13 mouse cellular contexts compared by ENCODE assay signal in the genomic region with DNA sequence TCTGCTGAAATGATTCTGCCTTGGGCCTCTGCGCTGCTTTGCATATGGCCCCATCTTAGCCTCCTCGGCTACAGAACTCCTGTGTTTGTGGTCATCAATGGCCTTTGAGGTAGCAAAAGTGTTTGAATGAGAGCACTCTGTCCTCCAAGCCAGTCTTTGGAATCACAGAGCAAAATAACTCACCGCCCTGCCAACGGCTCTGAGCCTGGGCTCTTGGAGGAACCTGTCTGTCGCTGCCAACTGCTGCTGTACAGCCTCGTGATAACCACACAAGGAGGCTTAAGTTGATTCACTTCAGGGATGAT. TPM values are rescaled to one million over a fixed set of nuclear protein-coding genes. Genes with fewer than 3 reads are reported as not detected.
DNase-seq lines count a peak whose midpoint lies in the region; ATAC-seq lines count a peak whose summit lies in the region.
"Had no signal": no experiment of that assay in that cellular context is flagged by ENCODE, and none has a peak within 500 bp of the region (broad histone marks: within the 10 kb centered on the region; RNA-seq: fewer than 3 reads in every experiment).

No protein-coding gene starts in this region.

- ATAC-seq in intestine, embryonic 15.5 days, result no peak
- no peak for ATAC-seq in frontal cortex, adult (ENCODE audit: low TSS enrichment)

- H3K27me3 ChIP-seq in intestine, embryonic 15.5 days (replicated peaks), result no peaks in the 10 kb centered on the region

- H3K9ac ChIP-seq in intestine, embryonic 15.5 days, result no peak overlapping the region
- H3K9ac ChIP-seq: hindbrain, embryonic 14.5 days; limb, embryonic 12.5 days had no signal

- H3K9me3 ChIP-seq in intestine, embryonic 15.5 days, result no peaks in the 10 kb centered on the region
- H3K9me3 ChIP-seq: limb, embryonic 12.5 days had no signal

- peak; percentile 94 for DNase-seq in heart, adult 11 months
- DNase-seq in heart, postnatal 25 days (ENCODE audit: low spot score), result no peak
- DNase-seq in lung, adult 18-20 months, result peak; percentile 54 to 71
- no peak for DNase-seq in lung, postnatal 14 days
- peak; percentile 39 to 49 for DNase-seq in cerebellum, postnatal 10 days
- peak; percentile 62 for DNase-seq in lung, postnatal 36 days
- DNase-seq: gastrocnemius, postnatal 14 days; kidney, adult 9 months had no signal

- intact Hi-C loops in heart, postnatal 25 days (cut with DNase I), result no loop called here

- 70% methylated on average over 6 of the region's 6 CpGs for WGBS in intestine, embryonic 15.5 days

- H3K36me3 ChIP-seq in intestine, embryonic 15.5 days, result no peaks in the 10 kb centered on the region
- H3K36me3 ChIP-seq: limb, embryonic 12.5 days had no signal

- no peak overlapping the region for H3K27ac ChIP-seq in intestine, embryonic 15.5 days
- H3K27ac ChIP-seq: hindbrain, embryonic 14.5 days; limb, embryonic 12.5 days had no signal

- peaks cover 25% of the 10 kb centered on the region for H3K4me1 ChIP-seq in intestine, embryonic 15.5 days (replicated peaks)

- no peak overlapping the region for H3K4me3 ChIP-seq in intestine, embryonic 15.5 days (replicated peaks)
- H3K4me3 ChIP-seq: limb, embryonic 12.5 days had no signal

- no peak overlapping the region for H3K4me2 ChIP-seq in intestine, embryonic 15.5 days (replicated peaks)
- H3K4me2 ChIP-seq: hindbrain, embryonic 14.5 days; limb, embryonic 12.5 days had no signal

RNA-seq across cellular contexts. Expression of a gene that starts 7.8 kb away (rescaled TPM):
- 10 to 100 TPM; 13.4 to 19.0 TPM for total RNA-seq in heart, postnatal 25 days (2021)
- 26.0 and 29.3 TPM in 2 replicates for polyA plus RNA-seq in intestine, embryonic 15.5 days (2015; fragmentation: Nextera tagmentation; extraction: Ambion mirVana)

RNA-seq across cellular contexts. Expression of a gene that starts 50.7 kb away (rescaled TPM):
- total RNA-seq in heart, postnatal 25 days (2021), result 1 to 10 TPM; 1.3 to 2.1 TPM
- 4.7 and 5.1 TPM in 2 replicates for polyA plus RNA-seq in intestine, embryonic 15.5 days (2015; fragmentation: Nextera tagmentation; extraction: Ambion mirVana)

RNA-seq across cellular contexts. Expression of a gene that starts 50.9 kb away (rescaled TPM):
- total RNA-seq in heart, postnatal 25 days (2021), result 10 to 100 TPM; 18.2 to 18.6 TPM
- polyA plus RNA-seq in intestine, embryonic 15.5 days (2015; fragmentation: Nextera tagmentation; extraction: Ambion mirVana), result 28.2 and 28.8 TPM in 2 replicates

RNA-seq across cellular contexts. Expression of a gene that starts 54.0 kb away (rescaled TPM):
- under 1 TPM in 1 of 2 experiments, not detected in 1; 0.50 TPM for total RNA-seq in heart, postnatal 25 days (2021)
- 1.5 and 2.2 TPM in 2 replicates for polyA plus RNA-seq in intestine, embryonic 15.5 days (2015; fragmentation: Nextera tagmentation; extraction: Ambion mirVana)
- polyA plus RNA-seq: embryonic facial prominence, embryonic 11.5 days had no signal

Comparison
In these comparisons a context has a peak if more than half of its experiments do, and no peak if none do; other contexts are left out.
1. DNase-seq: peak in heart, adult 11 months (single experiment), lung, adult 18-20 months (2 of 2), cerebellum, postnatal 10 days (2 of 2) and lung, postnatal 36 days (single experiment); none in heart, postnatal 25 days (single experiment) and lung, postnatal 14 days (single experiment).